Mouse (Mus musculus) C2C12 (cell line): ENCODE data around the gene Gtsf2. TPM values are rescaled to one million over a fixed set of nuclear protein-coding genes. Genes with fewer than 3 reads are reported as not detected.

Experiments used
- H3K27me3 ChIP-seq: one replicate; pipeline ENCODE4 v1.6.1; 2011; ENCODE audit not compliant: control insufficient read depth, insufficient read depth, insufficient read length
- H3K36me3 ChIP-seq: one replicate; pipeline ENCODE4 v1.6.1; 2011; ENCODE audit not compliant: control insufficient read depth, insufficient read depth
- H3K4me3 ChIP-seq: one replicate; pipeline ENCODE4 v1.5.1; 2011; ENCODE audit warnings: mild to moderate bottlenecking, control low read depth; ENCODE audit not compliant: poor library complexity, insufficient read depth, severe bottlenecking
- H3K79me2 ChIP-seq: one replicate; pipeline ENCODE4 v1.6.1; 2011; ENCODE audit not compliant: control insufficient read depth, insufficient read depth
- H3K79me3 ChIP-seq: one replicate; pipeline ENCODE4 v1.6.1; 2011; ENCODE audit warnings: low read depth, control low read depth
- H3ac ChIP-seq: one replicate; pipeline ENCODE3; 2011; ENCODE audit warnings: low read depth; ENCODE audit not compliant: control insufficient read depth, insufficient read length
- CEBPB ChIP-seq: IDR thresholded peaks from one replicate; pipeline ENCODE4 v1.6.1; 2011; ENCODE audit warnings: low read depth, mild to moderate bottlenecking, control low read depth, moderate library complexity
- CTCF ChIP-seq: IDR thresholded peaks from one replicate; pipeline ENCODE4 v1.5.1; 2011; ENCODE audit not compliant: control insufficient read depth, insufficient read depth, insufficient read length
- FOSL1 ChIP-seq: IDR thresholded peaks from one replicate; pipeline ENCODE4 v1.8.0; 2011; ENCODE audit warnings: mild to moderate bottlenecking, low read length; ENCODE audit not compliant: poor library complexity, insufficient read depth, severe bottlenecking
- MAX ChIP-seq: IDR thresholded peaks from one replicate; pipeline ENCODE4 v1.6.1; 2011; ENCODE audit warnings: mild to moderate bottlenecking, control low read depth
- MYOD1 ChIP-seq: IDR thresholded peaks from one replicate; pipeline ENCODE4 v1.6.1; 2011; ENCODE audit warnings: low read depth; ENCODE audit not compliant: control insufficient read depth, insufficient read length
- MYOG ChIP-seq: IDR thresholded peaks from one replicate; pipeline ENCODE4 v1.6.1; 2011; ENCODE audit not compliant: control insufficient read depth, insufficient read length; ENCODE audit errors: extremely low read depth
- USF1 ChIP-seq: IDR thresholded peaks from one replicate; pipeline ENCODE4 v1.6.1; 2011; ENCODE audit warnings: low read depth, mild to moderate bottlenecking, control low read depth, moderate library complexity
- polyA plus RNA-seq: library from polyadenylated mRNA; unstranded; fragments of >200 nt; fragmentation: generic; extraction: Trizol; gene quantifications from one replicate; pipeline ENCODE4 v1.2.1, GENCODE M21; 2012; ENCODE audit warnings: missing spikeins

Gene Gtsf2
- polyA plus RNA-seq, 1 experiment = not detected

DNA sequence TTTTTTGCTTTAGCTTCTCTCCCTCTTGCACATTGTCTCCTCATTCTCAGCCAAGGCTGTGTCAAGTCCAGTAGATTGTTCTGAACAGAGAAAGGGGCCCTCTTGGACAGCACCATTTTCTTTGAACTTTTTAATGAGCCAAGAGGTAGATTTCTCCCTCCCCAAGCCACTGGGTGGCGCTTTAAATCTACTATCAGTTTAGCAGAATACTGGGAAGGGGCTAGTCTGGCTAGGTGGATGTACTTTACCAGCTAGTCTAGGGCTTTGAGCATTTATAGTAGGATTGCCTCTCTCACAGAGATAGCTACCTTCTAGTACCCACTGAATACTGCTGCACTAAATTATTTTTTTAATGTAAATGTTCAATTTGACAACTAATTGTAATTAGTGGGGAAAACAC is 34.2 kb upstream of the Gtsf2 start:
- Histone ChIP-seq H3K27me3 (no peaks in the 10 kb centered on the region), H3K79me2 (no peaks in the 10 kb centered on the region), H3K79me3 (no peaks in the 10 kb centered on the region), H3K4me3 (no peak overlapping the region), H3K36me3 (no peaks in the 10 kb centered on the region), H3ac (no peak overlapping the region)
- no peak for TF ChIP-seq CTCF
- TF ChIP-seq CEBPB = no peak
- no peak for TF ChIP-seq FOSL1
- TF ChIP-seq MYOD1 = no peak
- TF ChIP-seq MAX = no peak
- TF ChIP-seq USF1 = no peak
- no peak for TF ChIP-seq MYOG

DNA sequence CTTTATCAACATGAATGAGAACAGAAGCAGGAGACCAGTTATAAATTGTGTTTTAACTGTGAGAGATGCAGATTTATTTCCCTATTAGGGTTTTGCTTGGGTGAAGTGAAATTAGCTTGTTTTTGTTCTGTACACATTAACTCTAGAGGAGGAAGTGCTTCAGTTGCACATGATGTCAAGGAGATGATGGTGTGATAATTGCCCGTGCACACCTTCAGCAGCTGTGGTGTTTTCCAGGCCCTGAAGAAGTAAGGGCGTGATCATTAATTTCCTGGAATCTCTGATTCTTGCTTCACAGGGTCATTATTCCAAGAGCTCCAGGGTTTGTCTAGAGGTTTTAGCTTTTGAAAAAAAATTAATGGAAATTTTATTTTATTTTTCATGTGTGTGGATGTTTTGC is 31.9 kb upstream of the Gtsf2 start:
- Histone ChIP-seq H3ac (no peak overlapping the region), H3K27me3 (no peaks in the 10 kb centered on the region), H3K4me3 (no peak overlapping the region), H3K36me3 (no peaks in the 10 kb centered on the region), H3K79me2 (no peaks in the 10 kb centered on the region), H3K79me3 (no peaks in the 10 kb centered on the region)
- TF ChIP-seq CTCF (no peak), USF1 (no peak), MYOG (no peak), MAX (no peak), MYOD1 (no peak), CEBPB (no peak), FOSL1 (no peak)

DNA sequence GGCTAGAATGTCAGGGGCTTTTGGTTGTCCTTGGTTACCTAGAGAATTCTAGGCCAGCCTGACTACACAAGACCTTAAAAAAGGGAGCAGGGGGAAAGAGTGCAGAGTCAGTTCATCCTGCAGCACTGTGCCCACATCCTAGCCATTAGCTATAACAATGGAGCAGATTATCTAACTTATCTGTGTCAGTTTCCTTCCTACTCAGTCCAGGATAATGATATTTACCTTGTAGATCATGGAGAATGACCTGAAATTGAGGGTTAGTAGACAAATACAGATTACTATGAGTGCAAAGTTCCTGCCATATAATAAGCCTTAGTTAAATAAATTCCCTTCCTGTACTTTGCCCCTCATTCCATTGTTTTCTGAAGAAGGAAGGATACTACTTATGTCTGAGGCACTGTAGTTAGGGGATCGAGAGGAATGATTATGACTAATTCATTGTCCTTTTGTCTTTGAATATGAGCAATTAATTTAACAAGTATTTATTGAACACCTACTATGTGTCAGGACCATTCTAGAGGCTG is 30.9 kb upstream of the Gtsf2 start:
- no peak overlapping the region for H3K4me3 ChIP-seq
- H3ac ChIP-seq = no peak overlapping the region
- H3K79me3 ChIP-seq = no peaks in the 10 kb centered on the region
- no peaks in the 10 kb centered on the region for H3K79me2 ChIP-seq
- no peaks in the 10 kb centered on the region for H3K36me3 ChIP-seq
- no peaks in the 10 kb centered on the region for H3K27me3 ChIP-seq
- no peak for TF ChIP-seq FOSL1
- no peak for TF ChIP-seq CEBPB
- TF ChIP-seq MYOD1 = no peak
- TF ChIP-seq USF1 = no peak
- TF ChIP-seq CTCF = no peak

DNA sequence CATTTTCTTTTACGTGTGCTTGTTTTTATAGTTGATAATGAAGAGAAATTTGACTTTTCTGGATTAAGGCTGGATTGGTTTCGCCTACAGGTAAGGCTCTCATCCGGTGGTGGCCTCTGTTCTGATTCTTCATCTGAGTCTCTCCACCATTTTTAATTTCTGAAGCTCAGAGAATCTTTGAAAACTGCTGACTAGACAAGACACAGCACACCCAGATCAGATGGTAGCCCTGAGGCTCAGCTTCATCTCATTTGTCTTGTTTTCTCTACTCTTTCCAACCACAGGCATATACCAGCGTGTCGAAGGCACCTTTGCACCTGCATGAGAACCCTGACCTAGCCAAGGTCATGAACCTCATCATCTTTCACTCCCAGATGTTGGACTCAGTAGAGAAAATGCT is 25.5 kb upstream of the Gtsf2 start:
- no peaks in the 10 kb centered on the region for H3K36me3 ChIP-seq
- H3K27me3 ChIP-seq = no peaks in the 10 kb centered on the region
- no peaks in the 10 kb centered on the region for H3K79me2 ChIP-seq
- H3ac ChIP-seq = no peak overlapping the region
- no peaks in the 10 kb centered on the region for H3K79me3 ChIP-seq
- H3K4me3 ChIP-seq = no peak overlapping the region
- no peak for TF ChIP-seq MYOD1
- no peak for TF ChIP-seq MYOG
- TF ChIP-seq CEBPB = no peak

DNA sequence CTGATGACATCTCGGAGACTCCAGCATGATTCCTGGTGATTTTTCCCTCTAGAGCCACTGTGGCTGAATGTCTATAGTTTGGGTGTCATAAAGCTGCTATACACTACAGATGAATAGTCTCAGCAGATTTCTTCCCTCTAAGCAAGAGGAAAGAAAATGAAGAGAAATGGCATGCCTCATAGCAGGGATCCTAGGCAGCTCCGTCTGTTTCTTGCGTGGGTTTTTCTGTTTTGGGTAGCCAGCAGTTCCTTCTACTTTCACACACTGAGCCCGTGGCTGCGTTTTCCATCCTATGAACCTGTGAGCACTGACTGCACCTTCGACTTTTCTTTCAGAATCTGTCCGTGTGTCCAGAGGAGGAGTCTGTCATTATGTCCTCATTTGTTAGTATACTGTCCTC is 24.9 kb upstream of the Gtsf2 start:
- Histone ChIP-seq H3K36me3 (no peaks in the 10 kb centered on the region), H3K27me3 (no peaks in the 10 kb centered on the region), H3K4me3 (no peak overlapping the region), H3K79me3 (no peaks in the 10 kb centered on the region), H3ac (no peak overlapping the region), H3K79me2 (no peaks in the 10 kb centered on the region)
- TF ChIP-seq MYOD1 (no peak), FOSL1 (no peak), MYOG (no peak)

DNA sequence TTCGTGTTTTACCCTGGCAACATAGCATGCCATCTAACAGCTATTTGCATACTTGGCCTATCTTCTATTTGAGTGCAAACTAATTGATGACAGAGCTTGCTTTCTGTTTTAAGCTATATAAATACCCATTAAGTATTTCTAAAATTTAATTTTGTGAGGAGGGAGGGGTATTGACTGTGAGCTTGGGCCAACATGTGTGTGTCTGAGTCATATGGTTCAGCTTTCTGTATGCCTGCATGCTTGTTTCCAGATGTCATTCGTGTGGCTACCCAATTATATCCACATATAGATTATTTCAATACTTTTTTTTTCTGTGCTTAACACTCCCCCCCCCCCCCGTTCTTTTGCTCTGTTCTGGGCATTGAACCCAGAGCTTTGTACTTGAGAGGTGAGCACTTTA is 24.0 kb upstream of the Gtsf2 start:
- Histone ChIP-seq H3K79me3 (no peaks in the 10 kb centered on the region), H3K4me3 (no peak overlapping the region), H3K79me2 (no peaks in the 10 kb centered on the region), H3K36me3 (no peaks in the 10 kb centered on the region), H3ac (no peak overlapping the region), H3K27me3 (no peaks in the 10 kb centered on the region)
- TF ChIP-seq CTCF = no peak
- no peak for TF ChIP-seq USF1
- no peak for TF ChIP-seq FOSL1
- TF ChIP-seq CEBPB = no peak
- no peak for TF ChIP-seq MYOD1
- TF ChIP-seq MAX = no peak
- no peak for TF ChIP-seq MYOG
